Comparison of ENCODE assay signal across 9 mouse cellular contexts in the genomic region with DNA sequence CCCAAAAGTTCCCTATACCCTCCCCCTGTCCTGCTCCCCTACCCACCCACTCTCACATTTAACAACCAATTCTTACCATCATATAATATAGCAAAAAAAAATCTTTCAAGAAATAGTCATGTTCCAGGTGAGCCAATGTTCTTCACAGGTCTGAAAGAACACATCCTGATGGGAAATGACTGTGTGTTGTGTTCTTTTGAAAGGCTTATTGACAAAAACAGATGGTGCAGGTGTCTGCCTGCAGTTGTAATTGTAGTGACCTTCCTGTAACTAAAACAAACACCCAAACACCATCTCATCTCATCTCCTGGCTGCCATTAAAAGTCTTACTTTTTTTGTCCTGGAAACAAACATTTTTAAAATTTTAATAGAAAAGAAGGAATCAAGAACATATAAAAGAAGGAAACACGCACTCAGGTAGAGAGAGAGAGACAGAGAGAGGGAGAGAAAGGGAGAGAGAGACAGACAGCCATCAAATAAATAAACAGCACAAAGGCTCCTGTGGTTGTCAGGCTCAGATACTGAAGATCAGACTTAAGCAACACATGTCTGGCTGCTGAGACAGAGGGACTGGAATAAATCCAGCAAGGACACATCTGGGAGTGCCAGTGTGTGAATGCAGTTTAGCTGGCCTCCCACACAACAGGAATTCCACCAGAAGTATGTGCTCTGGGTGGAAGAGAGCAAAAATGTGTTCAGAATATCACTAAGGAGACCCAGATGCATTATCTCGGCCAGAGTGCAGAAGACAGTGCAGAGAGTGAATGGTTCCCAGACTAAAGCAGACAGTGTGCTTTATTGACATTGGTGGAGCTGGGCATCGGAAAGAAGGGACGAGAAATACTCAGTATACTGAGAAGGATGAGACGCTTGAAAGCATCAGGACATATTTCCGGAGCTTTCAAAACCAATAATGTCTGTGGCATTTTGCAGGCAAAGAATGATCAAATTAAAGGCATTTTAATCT.
A peak's percentile ranks its signal among the peaks of the same experiment; 100 is the strongest.
DNase-seq lines count a peak whose midpoint lies in the region; ATAC-seq lines count a peak whose summit lies in the region.
"Had no signal": no experiment of that assay in that cellular context is flagged by ENCODE, and none has a peak within 500 bp of the region (broad histone marks: within the 10 kb centered on the region; RNA-seq: fewer than 3 reads in every experiment).

No protein-coding gene starts in this region.

- H3K9me3 ChIP-seq in heart, embryonic 10.5 days = no peaks in the 10 kb centered on the region
- no peaks in the 10 kb centered on the region for H3K9me3 ChIP-seq in lung, embryonic 15.5 days
- H3K9me3 ChIP-seq: liver, embryonic 15.5 days had no signal

- peak; percentile 32 for DNase-seq in gastrocnemius, adult 18-20 months (ENCODE audit: low spot score)
- no peak for DNase-seq in gastrocnemius, postnatal 10 days
- peak; percentile 84 for DNase-seq in adipocyte (ENCODE audit: low spot score)
- no peak for DNase-seq in heart, embryonic 10.5 days (ENCODE audit: low spot score)
- no peak for DNase-seq in cerebellum, adult 9-10 months
- DNase-seq in kidney, adult 8-10 months = no peak

- no peak overlapping the region for H3K9ac ChIP-seq in lung, embryonic 15.5 days
- H3K9ac ChIP-seq: liver, embryonic 15.5 days had no signal

- H3K27ac ChIP-seq in heart, embryonic 10.5 days = peak overlapping the region; percentile 17; the same call in 1 of the 2 replicates
- no peak overlapping the region for H3K27ac ChIP-seq in lung, embryonic 15.5 days
- H3K27ac ChIP-seq: liver, embryonic 15.5 days had no signal

- H3K4me3 ChIP-seq in heart, embryonic 10.5 days = no peak overlapping the region
- no peak overlapping the region for H3K4me3 ChIP-seq in lung, embryonic 15.5 days
- H3K4me3 ChIP-seq: liver, embryonic 15.5 days had no signal

- no peaks in the 10 kb centered on the region for H3K27me3 ChIP-seq in heart, embryonic 10.5 days (ENCODE audit: insufficient read depth, poor library complexity, severe bottlenecking)
- H3K27me3 ChIP-seq in lung, embryonic 15.5 days = no peaks in the 10 kb centered on the region
- H3K27me3 ChIP-seq: liver, embryonic 15.5 days had no signal

- 0 out of 2 replicates have a peak, but pooled peaks cover 6% of the 10 kb centered on the region for H3K4me1 ChIP-seq in heart, embryonic 10.5 days
- no peaks in the 10 kb centered on the region for H3K4me1 ChIP-seq in lung, embryonic 15.5 days
- H3K4me1 ChIP-seq: liver, embryonic 15.5 days had no signal

- peak; percentile 11; the same call in 1 of the 2 replicates for ATAC-seq in lung, embryonic 15.5 days (ENCODE audit: borderline replicate concordance, extremely low read depth, low FRiP score, low TSS enrichment)
- no peak for ATAC-seq in megakaryocyte, adult 5-6 weeks (ENCODE audit: poor library complexity, severe bottlenecking)

- no peak overlapping the region for H3K4me2 ChIP-seq in lung, embryonic 15.5 days
- H3K4me2 ChIP-seq: liver, embryonic 15.5 days had no signal

- 60% methylated on average over 6 of the region's 6 CpGs for WGBS in heart, embryonic 10.5 days
- WGBS in lung, embryonic 15.5 days = 46% methylated on average over 6 of the region's 6 CpGs

- H3K36me3 ChIP-seq in heart, embryonic 10.5 days = no peaks in the 10 kb centered on the region
- H3K36me3 ChIP-seq in lung, embryonic 15.5 days = no peaks in the 10 kb centered on the region
- H3K36me3 ChIP-seq: liver, embryonic 15.5 days had no signal

Comparison
In these comparisons a context has a peak if more than half of its experiments do, and no peak if none do; other contexts are left out.
1. DNase-seq: peak in gastrocnemius, adult 18-20 months (single experiment) and adipocyte (single experiment); none in gastrocnemius, postnatal 10 days (single experiment), heart, embryonic 10.5 days (single experiment), cerebellum, adult 9-10 months (single experiment) and kidney, adult 8-10 months (0 of 2).